Mouse (Mus musculus): ENCODE results near the gene Fbxo46.

- no peak for TF ChIP-seq CTCF (IDR thresholded peaks at IDR 0.05; ENCODE audit: borderline replicate concordance, insufficient read depth, low read depth, low read length)
- no peak for TF ChIP-seq POLR2A (IDR thresholded peaks at IDR 0.05; ENCODE audit: borderline replicate concordance, insufficient read depth, low read length)
Observed at GRCm38 (mm10) chr7:19166990-19167389, 47.3 kb downstream of the Fbxo46 start.

All from cerebellum, adult 2 months (tissue).